Mouse (Mus musculus) layer of hippocampus, postnatal 14 days (tissue): ENCODE data around the gene Tfrc. TPM values are rescaled to one million over a fixed set of nuclear protein-coding genes. Genes with fewer than 3 reads are reported as not detected.

Experiments
- DNase-seq, 2 experiments: peaks; one replicate each; pipeline ENCODE4 v3.0.0; 2021 to 2022; ENCODE audit warnings: low spot score in 2 of 2, mixed read lengths in 1 of 2
- long read RNA-seq, 2 experiments: library from polyadenylated mRNA; stranded (forward); transcript quantifications; one replicate each; pipeline ENCODE4 v2.0.0; 2021
- total RNA-seq, 2 experiments: library from RNA; stranded (reverse); gene quantifications; 2 replicates each; pipeline ENCODE4 v1.2.3; 2021

Gene Tfrc
- total RNA-seq = 100 to 1,000 TPM in 1 of 2 experiments, 10 to 100 TPM in 1; 83.5 to 111 TPM
- long read RNA-seq, experiment 1, full-length matches to known transcripts = 16 of 38 reads
- long read RNA-seq, experiment 1, partial matches to known transcripts = 13 of 38 reads
- long read RNA-seq, experiment 1, other reads (novel, unspliced or antisense) = 9 of 38 reads
- long read RNA-seq, experiment 2, full-length matches to known transcripts = 11 of 21 reads
- long read RNA-seq, experiment 2, partial matches to known transcripts = 6 of 21 reads
- long read RNA-seq, experiment 2, other reads (novel, unspliced or antisense) = 4 of 21 reads

GRCm38 (mm10) chr16:32608712-32609400 is at the start of gene Tfrc:
Gene Tfrc (plus strand): TSS chr16:32608920.
- peak; percentile 91 to 96 for DNase-seq

GRCm38 (mm10) chr16:32559493-32559892 is 49.2 kb upstream of the Tfrc start:
- DNase-seq = no peak

- DNase-seq = no peak
Observed at GRCm38 (mm10) chr16:32563056-32563793, 45.5 kb upstream of the Tfrc start.

- no peak for DNase-seq
Observed at GRCm38 (mm10) chr16:32567282-32567681, 41.4 kb upstream of the Tfrc start.

GRCm38 (mm10) chr16:32568401-32568800 is 40.3 kb upstream of the Tfrc start:
- no peak for DNase-seq

GRCm38 (mm10) chr16:32570042-32570441 is 38.7 kb upstream of the Tfrc start:
- no peak for DNase-seq

- no peak for DNase-seq
Observed at GRCm38 (mm10) chr16:32572528-32572927, 36.2 kb upstream of the Tfrc start.

- DNase-seq = no peak
Observed at GRCm38 (mm10) chr16:32586482-32586881, 22.2 kb upstream of the Tfrc start.

GRCm38 (mm10) chr16:32588568-32588967 is 20.2 kb upstream of the Tfrc start:
- no peak for DNase-seq

- DNase-seq = no peak
Observed at GRCm38 (mm10) chr16:32591521-32591920, 17.2 kb upstream of the Tfrc start.

- DNase-seq = no peak
Observed at GRCm38 (mm10) chr16:32593283-32593805, 15.4 kb upstream of the Tfrc start.

GRCm38 (mm10) chr16:32593916-32594315 is 14.8 kb upstream of the Tfrc start:
- no peak for DNase-seq

GRCm38 (mm10) chr16:32594701-32595100 is 14.0 kb upstream of the Tfrc start:
- no peak for DNase-seq

GRCm38 (mm10) chr16:32595142-32595855 is 13.4 kb upstream of the Tfrc start:
- DNase-seq = no peak

- DNase-seq = no peak
Observed at GRCm38 (mm10) chr16:32597909-32598381, 10.8 kb upstream of the Tfrc start.

- no peak for DNase-seq
Observed at GRCm38 (mm10) chr16:32599151-32599550, 9.6 kb upstream of the Tfrc start.

- no peak for DNase-seq
Observed at GRCm38 (mm10) chr16:32602193-32602685, 6.5 kb upstream of the Tfrc start.

- no peak for DNase-seq
Observed at GRCm38 (mm10) chr16:32607562-32608343, 967 bp upstream of the Tfrc start.

GRCm38 (mm10) chr16:32608344-32608711 is 392 bp upstream of the Tfrc start:
- no peak for DNase-seq

- peak in 1 of 2 experiments; percentile 12 for DNase-seq
Observed at GRCm38 (mm10) chr16:32609401-32609779, 670 bp downstream of the Tfrc start.
